Mouse (Mus musculus) cerebellum, adult 8-10 months (tissue): Measurements from ENCODE around the gene Shkbp1.

Experiments
- DNase-seq: peaks from one replicate; pipeline ENCODE4 v3.0.0; 2022

Shkbp1 gene

DNA sequence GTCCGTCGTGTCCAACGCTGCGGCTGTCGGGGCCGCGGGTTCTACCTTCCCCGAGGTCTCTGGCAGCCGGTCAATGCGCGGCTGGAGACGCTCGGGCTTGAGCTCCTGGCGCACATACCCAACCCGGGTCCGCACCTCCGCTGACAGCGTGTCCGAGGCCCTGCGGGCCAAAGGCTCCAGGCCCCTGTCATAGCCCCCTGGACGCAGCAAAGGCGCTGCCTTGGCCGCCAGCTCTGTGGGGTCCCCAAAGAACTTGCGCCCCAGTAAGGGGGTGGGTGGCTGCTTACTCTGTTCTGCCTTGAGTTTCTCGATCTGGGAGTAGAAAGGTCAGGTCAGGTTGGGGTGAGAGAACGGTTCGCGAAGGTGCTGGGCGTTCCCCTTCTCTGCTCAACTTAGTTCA, 8.6 kb upstream of the Shkbp1 start:
- DNase-seq = no peak

DNA sequence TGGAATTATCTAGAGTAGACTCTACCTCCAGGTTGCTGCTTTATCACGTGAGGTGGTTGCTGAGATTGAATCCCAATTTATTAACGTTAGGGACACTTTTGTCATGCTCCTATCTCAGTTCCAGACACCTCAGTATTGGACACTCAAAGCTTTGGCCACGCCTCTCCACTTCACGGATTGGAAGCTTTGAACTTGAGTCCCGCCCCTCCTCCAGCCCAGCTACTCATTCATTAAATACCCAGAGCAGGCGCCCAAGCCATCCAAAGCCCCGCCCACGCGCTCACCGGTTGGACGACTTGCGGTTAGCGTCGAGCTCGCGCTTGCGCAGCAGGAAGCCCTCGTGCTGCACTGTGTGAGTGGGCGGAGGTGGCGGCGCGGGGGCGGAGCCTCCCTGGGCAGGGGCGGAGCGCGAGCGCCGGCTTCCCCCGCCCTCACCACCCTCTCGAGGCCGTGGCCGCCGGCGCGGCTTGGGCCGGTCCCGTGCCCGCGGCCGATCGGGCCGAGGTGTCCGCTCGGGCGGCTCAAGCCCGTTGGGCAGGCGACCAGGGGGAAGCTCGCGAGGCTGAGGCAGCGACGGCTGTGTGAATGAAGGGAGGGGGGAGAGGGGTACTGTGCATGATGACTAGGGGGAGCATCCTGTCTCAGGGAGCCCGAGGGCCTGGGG, 5.6 kb upstream of the Shkbp1 start:
- DNase-seq = peak; percentile 96

DNA sequence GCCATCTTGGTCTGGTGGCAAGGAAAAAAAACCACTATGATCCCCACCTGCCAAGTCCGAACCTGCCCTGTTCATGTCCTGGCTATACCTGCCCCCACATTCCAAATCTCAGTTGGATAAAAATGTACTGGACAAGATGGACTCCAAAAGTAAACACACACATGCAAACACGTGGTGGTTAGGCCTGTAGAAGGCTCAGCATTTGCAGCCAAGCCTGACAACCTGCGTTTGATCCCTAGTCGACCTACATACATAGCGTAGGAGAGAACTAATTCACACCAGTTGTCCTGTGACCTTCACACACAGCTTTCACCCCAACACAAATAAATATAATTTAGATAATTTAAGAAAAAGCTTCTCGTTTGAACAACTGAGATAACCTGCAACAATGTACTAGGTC, 4.9 kb upstream of the Shkbp1 start:
- DNase-seq = no peak

DNA sequence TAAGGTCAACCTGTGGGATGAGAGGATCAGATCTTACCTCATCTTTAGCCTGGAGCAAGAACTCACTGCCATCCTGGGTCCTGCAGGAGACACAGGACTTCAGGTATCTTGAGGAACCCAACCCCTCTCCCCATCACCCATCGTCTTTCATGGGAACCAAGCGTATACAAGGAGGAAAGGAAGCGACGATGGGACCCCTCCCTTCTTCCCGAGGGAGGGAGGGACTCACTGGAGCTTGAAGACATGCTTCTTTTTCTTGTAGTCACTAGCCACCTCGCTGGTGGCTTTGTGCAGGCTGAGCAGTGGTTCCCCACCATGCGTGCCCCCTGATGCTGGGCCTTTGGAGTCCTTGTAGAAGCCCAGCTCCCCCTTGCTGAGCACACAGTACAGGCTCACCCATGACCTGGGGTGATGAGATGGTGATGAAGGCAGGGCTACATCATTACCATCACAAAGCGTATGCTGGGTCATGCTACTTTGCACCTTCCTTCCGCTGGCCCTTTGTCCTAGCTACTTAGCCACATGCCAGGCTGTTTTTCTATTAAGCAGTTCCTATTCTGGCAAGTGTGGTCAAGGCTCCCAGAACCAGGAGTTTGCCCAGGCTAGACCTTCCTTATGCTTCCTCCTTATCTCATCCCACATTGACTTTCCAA, 4.0 kb upstream of the Shkbp1 start:
- no peak for DNase-seq

DNA sequence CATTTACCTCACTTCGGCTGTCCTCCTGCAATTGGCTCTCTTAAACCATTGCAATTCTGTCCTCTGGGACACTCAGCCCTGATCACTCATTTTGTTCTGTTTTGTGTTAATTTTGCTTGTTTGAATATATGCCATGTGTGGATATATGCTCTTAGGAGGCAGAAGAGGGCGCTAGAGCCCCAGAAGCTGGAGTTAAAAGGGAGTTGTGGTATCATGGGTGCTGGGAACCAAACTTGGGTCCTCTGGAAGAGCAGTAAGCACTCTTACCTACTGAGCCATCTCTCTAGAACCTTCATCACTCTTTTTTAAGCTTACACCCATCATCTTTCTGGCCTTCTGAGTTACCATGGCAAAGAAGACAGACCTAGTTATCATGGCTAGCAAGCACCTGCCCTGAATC, 3.3 kb upstream of the Shkbp1 start:
- DNase-seq = no peak

DNA sequence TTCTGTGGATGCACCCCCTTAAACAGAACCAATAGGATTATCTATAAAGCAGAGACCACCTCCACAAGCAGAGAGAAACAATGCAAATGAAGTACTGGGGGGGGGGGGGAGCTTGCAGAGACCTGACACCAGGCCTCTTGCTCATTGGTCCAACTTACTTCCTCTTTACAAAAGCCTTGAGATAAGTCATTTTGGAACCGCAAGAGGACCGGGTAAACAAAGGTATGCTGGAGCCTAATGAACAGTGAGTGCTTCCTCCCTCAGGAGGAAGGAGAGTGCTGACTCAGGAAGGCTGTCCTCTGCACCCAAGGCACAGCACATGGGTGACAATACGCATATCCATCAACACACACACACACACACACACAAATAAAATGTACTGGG, 1.8 kb upstream of the Shkbp1 start:
- DNase-seq = no peak

DNA sequence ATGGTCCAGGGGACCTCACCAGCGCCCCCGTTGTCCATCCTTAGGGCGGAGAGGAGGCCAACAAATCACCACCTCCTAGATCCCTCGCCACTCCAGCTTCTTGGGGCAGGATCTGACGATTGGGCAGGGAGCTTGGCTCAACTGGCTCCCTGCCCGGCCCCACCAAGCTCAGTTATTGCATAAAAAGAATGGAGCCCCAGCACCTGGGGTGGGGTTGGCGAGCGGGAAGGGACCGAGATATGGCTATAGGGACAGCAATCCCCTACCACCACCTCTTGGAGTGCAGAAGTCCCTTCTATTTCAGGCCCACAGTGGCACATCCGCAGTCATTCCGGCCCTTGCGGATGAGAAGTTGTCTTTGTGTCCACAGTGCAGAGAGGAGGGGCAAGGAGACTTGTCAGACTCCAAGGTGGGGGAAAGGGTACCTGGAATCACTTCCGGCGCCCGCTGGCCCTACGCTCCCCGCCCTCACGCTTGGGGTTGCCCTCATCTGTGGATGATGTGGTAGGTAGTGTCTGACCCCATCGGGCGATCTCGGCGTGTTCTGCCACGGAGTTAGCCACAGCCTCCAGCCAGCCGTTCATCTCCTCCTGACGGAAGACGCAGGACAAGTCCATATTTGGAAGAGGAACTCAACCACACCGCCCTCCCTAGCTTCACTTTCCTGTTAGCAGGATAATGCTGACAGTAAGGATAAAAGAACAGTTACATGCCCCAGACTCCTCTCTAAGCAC, 1.2 kb upstream of the Shkbp1 start, which contains the start of gene Gm20479:
Gm20479 (minus strand) TSS at position 559 of the 734 bp plus-strand sequence.
- no peak for DNase-seq

DNA sequence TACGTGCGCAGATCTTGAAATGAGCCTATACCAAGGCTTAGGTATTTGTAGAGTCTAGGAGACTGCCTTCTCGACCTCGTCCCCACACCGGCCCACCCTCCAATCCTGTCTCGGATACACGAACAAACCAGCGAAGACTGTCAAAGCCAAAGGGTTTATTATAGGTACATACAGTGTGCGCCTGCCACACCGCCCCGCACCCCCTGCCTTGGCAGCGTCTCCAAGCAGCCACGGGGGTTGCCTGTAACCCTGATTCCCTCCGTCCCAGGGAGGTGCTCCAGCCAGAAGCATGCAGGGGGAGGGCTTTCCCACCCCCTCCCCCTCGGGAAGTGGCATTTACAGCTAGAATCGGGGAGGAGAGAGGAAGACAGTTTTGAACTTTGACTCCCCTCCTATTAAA, 429 bp upstream of the Shkbp1 start:
- DNase-seq = no peak

DNA sequence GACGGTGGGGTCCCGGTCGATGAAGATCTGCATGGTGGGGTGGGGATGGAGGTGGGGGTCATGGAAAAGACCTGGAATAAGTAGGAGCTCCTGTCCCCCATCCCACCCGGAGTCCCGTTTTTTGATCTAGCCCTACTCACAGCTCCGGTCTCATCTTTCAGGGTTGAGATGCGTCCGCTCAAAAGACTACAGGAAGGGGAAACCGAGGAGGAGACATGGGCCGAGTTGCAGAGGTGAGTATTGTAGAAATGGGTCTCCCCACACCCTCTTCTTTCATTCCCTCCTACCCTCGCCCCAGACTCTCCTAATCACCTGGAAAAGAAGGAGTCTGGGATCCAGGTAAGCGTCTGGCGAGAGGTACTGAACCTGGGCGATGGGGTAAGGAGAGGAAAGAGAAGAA, 558 bp downstream of the Shkbp1 start:
- no peak for DNase-seq

DNA sequence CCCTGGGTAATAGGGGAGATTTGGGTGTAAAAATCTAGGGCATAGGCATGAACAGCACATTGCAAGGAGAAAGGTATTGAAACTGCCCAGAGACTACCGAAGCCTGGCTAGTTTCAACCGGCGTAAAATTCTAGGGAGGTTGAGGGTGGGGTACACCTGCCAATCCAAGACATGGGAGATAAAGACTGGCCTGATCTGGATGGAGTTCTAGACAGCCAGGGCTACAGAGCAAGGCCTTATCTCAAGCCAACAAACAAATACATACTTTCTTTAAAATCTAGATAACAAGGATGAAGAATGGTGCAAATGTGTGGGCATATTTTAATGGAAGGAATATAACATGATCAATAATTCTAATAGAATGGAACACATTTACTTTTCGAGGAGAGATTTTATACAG, 1.0 kb downstream of the Shkbp1 start:
- no peak for DNase-seq

DNA sequence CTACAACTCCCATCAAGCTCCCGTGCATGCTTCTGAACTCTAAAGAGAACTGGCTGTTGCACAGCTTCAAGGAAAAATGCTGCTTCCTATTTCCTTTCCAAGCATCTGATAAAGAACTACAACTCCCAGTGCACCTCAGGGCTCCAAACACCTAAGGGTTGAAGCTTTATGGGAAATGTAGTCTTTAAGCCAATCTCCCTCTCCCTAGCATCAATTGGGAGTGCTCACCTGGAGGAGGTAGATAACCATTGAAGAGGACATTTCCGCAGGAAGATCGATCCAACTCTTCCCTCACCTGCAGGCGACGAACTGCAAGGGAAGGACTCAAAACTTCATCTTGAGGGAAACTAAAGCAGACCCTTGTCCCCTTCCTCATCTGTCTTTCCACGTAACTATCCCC, 1.7 kb downstream of the Shkbp1 start:
- DNase-seq = no peak

DNA sequence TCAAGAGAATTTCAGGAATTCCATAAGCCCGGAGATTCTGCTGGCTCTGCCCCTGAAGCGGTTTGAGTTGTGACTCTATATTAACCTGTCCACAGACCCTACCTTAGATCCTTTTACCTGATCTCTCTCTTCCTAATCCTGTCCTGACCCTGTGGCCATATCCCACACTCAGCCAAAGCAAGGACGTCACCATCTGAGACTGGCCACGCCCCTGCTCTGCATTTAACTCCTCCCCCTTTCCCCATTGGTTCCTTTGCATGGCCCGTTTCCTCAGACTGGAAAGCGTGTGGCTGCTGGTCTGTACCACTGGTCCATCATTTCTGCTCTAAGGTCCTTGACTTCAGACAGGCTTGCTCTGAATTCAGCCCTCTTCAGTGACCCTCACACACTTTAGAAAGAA, 10.4 kb downstream of the Shkbp1 start:
- peak; percentile 7 for DNase-seq

DNA sequence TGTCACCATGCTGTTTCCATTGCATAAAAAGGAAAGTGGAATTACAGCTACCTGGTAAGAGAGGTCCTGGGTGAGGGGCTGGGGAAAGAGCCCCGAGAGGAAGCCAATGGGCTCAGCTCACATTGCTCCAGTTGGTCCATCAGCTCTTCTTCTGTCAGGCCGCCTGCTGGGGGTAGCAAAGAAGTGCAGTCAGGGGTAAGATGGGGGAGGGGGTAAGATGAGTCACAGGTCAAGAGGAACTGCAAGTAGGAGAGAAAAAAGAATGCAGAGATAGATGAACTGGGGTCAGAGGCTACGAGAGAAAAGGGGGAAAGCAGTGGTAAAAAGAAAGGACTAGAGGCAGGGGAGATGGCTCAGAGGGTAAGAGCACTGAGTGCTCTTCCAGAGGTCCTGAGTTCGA, 13.2 kb downstream of the Shkbp1 start:
- DNase-seq = no peak

DNA sequence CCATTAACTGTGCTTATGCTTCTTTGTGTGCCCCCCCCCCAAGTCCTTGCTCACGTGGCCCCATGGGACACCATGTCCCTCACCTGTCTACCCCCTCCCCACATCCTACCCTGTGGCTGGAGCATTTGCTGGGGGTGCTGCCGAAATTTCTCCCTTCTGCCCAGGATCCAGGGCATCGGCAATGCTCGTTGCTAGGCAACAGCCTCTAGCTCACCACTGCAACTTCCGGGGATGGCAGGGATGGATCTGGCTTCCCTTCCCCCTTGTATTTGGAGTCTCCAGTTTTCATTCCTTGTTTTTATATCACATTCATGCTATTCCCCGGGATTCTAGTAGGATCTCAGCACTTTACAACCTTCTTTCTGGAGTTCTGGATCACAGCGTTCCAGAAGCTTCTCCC, 16.3 kb downstream of the Shkbp1 start:
- DNase-seq = no peak

DNA sequence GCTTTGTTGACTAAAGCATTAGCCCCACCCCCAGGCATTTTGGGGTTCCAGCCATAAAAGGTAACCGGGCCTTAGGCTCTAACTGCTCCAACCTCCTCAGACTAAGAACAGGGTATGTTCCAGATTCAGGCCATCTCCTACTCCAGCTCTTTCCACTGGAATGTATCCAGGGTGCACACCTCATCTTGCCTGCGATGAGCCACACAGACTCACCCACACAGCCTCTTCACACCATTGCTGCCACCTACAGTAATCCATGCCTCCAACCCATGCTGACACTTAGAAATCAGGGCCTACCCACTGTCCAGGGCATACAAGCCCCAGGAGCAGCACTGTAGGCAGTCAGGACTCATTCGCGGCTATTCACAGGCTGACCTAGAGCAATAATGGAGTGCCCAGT, 16.7 kb downstream of the Shkbp1 start:
- DNase-seq = no peak

DNA sequence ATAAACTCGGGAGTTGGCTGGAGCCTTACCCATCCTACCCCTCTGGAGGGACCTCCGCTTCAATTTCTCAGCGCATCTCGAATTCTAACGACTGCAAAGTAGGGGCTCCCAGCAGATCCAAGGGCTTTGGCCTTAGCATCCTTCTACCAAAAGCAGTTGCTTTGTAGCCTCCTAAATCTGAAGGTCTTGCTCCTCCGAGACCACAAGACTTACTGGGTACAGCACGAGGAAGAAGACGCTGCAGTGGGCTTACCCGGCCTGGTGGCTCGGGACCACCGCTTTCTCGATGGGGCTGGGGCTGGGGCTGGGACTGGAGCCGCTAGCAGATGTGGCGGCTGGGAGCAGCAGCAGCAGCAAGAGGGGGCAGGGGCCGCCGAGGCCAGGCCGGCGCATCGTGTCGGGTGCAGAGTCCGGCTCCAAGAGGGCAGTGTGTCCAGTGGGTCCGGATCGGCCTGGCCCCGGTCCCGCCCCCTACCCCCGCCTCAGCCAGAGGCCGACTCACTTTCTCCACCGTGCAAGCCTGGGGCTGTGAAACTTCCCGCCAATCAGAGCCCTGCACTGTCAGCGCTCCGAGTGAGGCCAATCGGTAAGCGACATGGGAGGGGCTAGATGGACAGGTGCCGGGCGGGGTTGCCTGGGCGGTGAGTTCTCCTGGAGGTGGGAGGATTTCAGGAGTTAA, 18.5 kb downstream of the Shkbp1 start, which contains the start of gene Ltbp4:
Ltbp4 (minus strand) TSS at position 518 of the 679 bp plus-strand sequence.
- no peak for DNase-seq

DNA sequence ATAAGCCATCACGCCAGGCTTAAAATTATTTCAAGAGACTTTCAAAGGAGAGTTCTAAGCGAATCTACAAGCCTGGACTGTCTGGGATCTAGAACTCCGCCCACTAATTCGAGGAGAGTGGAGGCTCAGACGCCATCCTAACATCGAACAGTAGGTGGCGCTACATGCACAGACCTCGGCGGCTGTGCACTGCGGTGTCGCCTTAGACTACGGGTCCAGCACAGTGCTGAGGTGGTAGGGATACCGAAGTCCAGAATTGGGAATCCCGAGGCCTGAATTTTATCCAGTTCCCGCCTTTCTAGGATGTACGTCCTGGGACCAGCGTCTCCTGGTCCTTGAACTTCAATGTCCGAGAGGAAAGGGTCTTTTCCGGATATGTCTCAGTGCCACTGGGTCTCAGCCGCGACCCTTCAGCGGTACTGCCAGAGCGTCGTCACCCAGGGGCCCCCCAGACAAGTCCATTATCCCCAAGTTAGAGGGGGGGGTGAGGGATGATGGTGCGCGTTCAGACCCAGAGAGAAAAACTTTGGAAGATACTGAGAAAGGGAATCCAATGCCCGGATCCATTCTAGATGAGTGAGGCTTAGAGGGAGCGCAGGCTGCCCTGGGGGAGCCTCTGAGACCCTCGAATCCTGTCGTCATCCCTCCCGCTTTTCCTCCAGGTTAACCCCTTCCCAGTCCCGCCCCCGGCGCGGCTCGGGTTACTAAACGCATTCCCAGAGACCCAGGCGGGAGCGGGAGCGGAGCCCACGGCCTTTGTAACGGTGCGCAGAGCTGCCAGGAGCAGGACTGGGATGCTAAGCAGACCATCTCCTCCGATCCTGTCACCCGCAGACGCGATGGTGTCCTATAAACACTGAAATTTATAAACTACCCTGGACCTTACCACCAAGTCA, 19.6 kb downstream of the Shkbp1 start:
- DNase-seq = peak; percentile 90

DNA sequence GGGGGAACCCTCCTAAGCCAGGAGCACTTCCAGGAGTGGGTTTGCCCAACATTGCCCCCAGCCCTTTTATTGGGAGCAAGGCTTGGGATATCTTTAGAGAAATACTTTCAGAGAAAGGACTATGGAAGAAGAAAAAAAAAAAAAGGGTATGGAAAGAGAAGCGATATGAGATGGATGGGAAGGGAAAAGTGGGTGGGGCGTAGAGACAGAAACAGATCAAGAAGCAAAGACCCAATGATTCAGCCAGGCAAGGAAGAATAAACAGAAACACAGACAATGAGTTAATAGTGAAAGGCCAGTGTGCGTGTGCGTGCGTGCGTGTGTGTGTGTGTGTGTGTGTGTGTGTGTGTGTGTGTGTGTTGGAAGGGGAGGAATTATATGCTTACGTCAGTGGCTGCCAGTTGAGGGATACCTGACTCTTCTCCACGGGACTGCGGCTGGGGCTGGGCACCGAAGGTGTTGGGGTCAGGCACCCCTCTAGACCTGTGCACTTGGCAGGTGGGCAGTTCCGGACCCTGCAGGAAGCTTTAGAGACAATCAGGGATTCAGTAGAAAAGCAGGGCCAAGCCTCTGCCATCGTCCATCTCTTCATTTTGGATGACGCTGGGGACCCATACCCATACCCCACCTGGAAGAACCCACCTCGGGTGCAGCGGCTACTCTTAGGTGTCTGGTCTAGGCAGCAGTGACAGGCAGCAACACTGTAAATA, 20.7 kb downstream of the Shkbp1 start:
- DNase-seq = no peak

DNA sequence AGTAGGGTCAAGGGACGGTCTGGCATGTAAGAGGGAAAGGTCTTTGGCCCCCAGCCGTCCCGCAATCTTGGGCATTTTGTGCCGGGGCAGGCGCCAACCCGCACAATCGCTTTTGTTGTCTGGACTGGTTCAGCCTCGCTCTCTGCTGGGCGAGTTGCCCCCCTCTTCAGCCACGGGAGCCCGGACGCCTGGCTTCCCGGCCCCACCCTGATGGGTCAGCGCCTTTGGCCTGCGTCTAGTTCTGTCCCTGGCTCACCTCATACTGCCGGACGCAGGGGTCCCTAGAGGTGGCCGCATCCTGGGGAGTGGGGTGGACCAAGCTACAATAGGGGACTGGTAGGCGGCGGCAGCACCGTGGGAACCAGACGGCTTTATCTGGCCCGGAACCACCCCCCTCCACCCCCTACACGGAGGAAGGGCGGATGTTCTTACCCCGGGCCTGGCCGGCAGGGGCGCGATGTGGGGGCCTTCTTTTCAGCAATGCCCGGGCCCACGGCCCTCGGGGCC, 21.4 kb downstream of the Shkbp1 start:
- no peak for DNase-seq

DNA sequence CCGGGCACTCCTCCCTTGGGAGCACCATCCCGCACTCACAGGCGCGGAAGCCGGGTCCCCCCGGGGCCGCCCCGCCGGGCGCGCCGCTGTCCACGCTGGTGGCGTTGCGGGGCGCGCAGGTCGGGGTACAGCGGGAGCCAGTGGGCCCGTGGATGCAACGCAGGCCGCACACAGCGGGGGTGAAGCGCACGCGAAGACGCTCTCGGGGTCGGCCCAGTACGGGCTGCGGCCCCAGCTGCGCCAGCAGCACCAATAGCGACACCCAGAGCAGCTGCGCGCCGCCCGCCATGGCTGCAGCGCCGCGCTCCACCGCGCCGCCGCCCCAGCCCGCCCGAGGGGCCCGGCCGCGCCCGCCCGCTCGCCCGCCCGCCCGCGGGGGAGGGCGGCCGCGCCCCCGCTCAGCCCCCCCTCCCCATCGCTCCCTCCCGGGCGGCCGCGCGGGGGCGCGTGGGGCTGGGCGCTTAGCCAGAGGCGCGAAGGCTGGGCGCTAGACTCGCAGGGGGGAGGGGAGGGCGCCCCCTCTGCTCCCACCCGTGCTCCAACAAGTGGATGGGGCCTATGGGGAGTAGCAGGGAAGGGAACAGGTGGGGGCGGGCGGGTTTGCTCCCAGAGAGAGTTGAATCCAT, 22.4 kb downstream of the Shkbp1 start:
- DNase-seq = no peak
